Mouse (Mus musculus) naive thymus-derived CD4-positive, alpha-beta T cell, adult 2 months (primary cell): ENCODE data around the gene Arntl2.
A peak's percentile ranks its signal among the peaks of the same experiment; 100 is the strongest.
"Not testable (repeated sequence)": the region's sequence is repeated elsewhere in the genome, so short reads cannot be mapped to it uniquely, and the experiment has no call there.

Experiments used
- DNase-seq: peaks from one replicate; pipeline ENCODE4 v3.0.0-alpha.2; 2011; ENCODE audit warnings: low read depth

The Arntl2 gene

GRCm38 (mm10) chr6:146795924-146796545 is at the start of gene Arntl2:
TSS of gene Arntl2 (plus strand) at chr6:146796055.
- no peak for DNase-seq

- no peak for DNase-seq
Measured at GRCm38 (mm10) chr6:146746577-146746976, 49.3 kb upstream of the Arntl2 start.

GRCm38 (mm10) chr6:146747057-146747456 is 48.8 kb upstream of the Arntl2 start:
- DNase-seq = no peak

- no peak for DNase-seq
Measured at GRCm38 (mm10) chr6:146748271-146748670, 47.6 kb upstream of the Arntl2 start.

- DNase-seq = peak; percentile 12
Measured at GRCm38 (mm10) chr6:146751671-146752070, 44.2 kb upstream of the Arntl2 start.

GRCm38 (mm10) chr6:146752178-146752577 is 43.7 kb upstream of the Arntl2 start:
- DNase-seq = no peak

- no peak for DNase-seq
Measured at GRCm38 (mm10) chr6:146752612-146753011, 43.2 kb upstream of the Arntl2 start.

- no peak for DNase-seq
Measured at GRCm38 (mm10) chr6:146753560-146754160, 42.2 kb upstream of the Arntl2 start.

- no peak for DNase-seq
Measured at GRCm38 (mm10) chr6:146755136-146755535, 40.7 kb upstream of the Arntl2 start.

GRCm38 (mm10) chr6:146755679-146756078 is 40.2 kb upstream of the Arntl2 start:
- no peak for DNase-seq

GRCm38 (mm10) chr6:146759027-146759426 is 36.8 kb upstream of the Arntl2 start:
- DNase-seq = no peak

GRCm38 (mm10) chr6:146760022-146760421 is 35.8 kb upstream of the Arntl2 start:
- DNase-seq = no peak

- no peak for DNase-seq
Measured at GRCm38 (mm10) chr6:146760736-146761135, 35.1 kb upstream of the Arntl2 start.

- peak; percentile 50 for DNase-seq
Measured at GRCm38 (mm10) chr6:146762264-146762898, 33.5 kb upstream of the Arntl2 start.

- no peak for DNase-seq
Measured at GRCm38 (mm10) chr6:146764593-146764992, 31.3 kb upstream of the Arntl2 start.

GRCm38 (mm10) chr6:146765270-146765669 is 30.6 kb upstream of the Arntl2 start:
- DNase-seq = no peak

GRCm38 (mm10) chr6:146768813-146769404 is 26.9 kb upstream of the Arntl2 start:
- no peak for DNase-seq

- DNase-seq = no peak
Measured at GRCm38 (mm10) chr6:146770005-146770745, 25.7 kb upstream of the Arntl2 start.

- DNase-seq = no peak
Measured at GRCm38 (mm10) chr6:146770808-146771207, 25.0 kb upstream of the Arntl2 start.

GRCm38 (mm10) chr6:146775864-146776263 is 20.0 kb upstream of the Arntl2 start:
- not testable (repeated sequence) for DNase-seq

- no peak for DNase-seq
Measured at GRCm38 (mm10) chr6:146776610-146777389, 19.1 kb upstream of the Arntl2 start.
